Mouse (Mus musculus): ENCODE data around the gene Rbms3.

The Rbms3 gene

DNA sequence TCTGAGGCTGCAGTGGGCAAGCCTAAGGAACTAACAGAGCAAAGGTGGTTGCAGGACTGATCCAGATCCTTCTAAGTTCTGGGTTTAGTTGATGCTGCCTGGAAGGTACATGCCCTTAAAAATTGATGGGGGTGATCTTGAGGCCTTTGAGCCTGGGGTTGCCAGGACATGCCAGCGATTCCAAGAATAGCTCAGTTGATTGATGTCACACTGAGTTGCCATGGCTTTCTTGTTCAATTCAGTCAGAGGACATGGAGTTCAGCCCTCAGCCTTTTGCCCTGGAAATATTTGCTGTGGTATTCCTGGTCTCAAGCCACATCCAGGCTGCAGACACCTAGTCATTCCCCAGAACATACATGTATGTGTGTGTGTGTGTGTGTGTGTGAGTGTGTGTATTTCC, 927.1 kb downstream of the Rbms3 start:
- DNase-seq: no peak

DNA sequence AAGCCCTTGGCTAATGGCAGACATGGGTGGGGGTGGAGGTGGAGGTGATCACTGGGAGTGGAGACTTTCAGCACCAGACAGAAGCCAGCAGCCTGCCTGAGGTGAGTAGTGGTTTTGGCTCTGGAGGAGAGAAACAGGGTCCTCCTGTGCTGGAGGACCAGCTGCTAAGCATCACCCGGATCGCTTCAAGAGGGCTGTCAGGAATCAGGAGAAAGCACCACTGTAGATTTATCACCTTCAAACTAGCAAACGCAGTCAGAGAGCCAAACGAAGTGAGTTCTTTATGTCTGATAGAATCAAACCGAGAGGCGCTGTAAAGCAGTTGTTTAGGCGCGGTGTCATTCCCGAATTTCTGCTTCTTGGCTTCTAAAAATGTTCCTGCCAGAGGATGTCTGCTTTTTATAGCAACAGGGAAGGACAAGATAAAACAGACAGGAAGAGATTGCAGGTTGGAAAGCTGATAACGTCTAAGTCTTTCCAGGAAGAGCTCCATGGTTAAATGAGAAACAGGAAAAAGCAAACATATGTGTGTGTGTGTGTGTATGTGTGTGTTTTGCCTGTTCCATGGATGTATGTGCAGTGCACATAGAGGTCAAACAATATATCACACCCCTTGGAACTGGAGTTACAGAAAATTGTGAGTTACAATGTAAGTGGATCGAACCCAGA, 928.1 kb downstream of the Rbms3 start:
- DNase-seq: no peak

DNA sequence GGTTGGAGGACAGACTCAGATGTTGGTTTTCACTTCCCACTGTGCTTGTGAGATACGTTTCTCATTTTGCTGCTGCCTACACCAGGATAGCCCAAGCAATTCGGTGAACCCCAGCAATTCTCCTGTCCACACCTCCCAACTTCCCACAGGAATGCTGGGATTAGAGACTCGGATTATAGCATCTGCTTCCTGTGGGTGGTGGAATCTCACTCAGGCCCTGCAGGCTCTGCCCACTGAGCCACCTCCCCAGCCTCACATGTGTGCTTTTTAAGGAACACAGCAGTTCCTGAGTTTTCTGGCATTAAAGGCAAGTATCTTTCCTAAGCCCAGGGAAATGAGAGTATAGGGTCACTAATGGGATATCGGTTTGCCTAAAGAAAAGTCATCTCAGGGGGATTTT, 941.1 kb downstream of the Rbms3 start:
- DNase-seq: no peak

DNA sequence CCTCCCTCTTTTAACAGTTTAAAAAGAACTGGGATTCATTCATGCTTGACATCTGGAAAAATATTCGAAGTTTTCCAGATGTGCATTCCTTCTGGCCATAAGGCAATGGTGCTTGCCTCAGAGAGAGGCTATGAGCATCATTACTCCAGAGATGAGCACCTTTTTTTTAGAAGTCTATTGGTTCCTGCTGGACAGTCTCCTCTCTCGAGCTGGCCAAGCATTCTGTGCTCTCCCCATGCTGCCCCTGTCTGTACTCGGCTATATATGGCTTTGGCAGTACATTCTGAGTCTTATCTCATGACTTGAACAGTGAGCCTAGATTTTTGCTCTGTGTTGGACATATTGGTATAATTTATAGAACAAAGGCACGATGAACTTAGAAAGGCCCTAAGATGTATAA, 952.6 kb downstream of the Rbms3 start:
- DNase-seq: no peak

DNA sequence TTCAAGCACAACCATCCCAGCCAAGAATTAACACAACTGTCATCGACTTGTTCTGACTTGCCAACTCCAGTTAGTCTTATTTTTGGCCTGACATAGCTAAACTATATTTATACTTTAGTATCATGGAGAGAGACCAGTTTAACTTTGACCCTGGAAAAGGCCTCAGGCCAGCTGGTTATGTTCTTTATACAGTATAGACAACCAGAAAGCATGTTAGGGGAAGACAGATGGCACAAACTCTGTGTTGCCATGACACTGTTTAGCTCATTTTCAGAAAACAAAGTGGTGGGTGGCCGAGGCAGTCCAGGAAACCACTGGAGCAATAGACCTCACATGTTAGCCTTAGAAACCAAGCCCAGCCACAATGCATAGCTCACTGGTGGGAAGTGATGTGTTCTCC, 953.3 kb downstream of the Rbms3 start:
- DNase-seq: peak; percentile 52 to 72

DNA sequence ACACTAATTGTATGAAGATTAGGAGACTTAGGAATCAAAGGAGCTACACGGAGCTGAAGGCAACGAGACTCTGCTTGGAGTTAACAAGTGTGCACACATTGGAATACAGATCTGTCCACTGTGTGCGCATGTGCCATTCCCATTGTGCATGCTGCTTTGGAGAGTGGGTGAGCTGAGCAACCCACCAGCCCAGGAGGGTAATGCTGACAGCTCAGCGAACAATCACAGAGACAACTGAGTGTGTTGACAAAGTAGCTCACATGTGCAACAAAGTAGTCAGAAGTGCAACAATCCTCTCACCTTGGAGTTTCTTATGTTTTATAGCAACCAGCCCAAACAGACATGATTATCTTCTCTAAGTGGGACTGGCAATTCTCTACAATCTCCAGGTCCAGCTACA, 955.5 kb downstream of the Rbms3 start:
- DNase-seq: no peak

DNA sequence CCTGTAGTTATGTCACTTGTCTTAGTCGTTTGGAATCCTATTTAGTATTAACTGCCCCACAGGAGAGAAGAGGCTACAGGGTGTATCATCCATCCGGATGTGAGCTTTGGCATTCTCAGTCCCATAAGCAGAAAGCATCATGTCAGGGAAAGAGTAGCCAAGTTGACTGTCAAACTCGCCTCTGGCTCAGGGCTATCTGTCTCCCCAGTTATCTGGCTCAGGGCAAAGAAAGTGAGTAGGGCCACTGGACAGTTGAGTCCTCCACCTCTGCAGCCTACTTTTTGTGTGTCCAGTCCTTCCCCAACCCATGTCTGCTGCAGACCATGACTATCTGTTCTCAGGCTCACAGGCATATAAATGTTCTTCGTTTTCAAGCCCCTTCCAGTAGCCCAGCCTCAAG, 968.7 kb downstream of the Rbms3 start:
- DNase-seq: no peak

DNA sequence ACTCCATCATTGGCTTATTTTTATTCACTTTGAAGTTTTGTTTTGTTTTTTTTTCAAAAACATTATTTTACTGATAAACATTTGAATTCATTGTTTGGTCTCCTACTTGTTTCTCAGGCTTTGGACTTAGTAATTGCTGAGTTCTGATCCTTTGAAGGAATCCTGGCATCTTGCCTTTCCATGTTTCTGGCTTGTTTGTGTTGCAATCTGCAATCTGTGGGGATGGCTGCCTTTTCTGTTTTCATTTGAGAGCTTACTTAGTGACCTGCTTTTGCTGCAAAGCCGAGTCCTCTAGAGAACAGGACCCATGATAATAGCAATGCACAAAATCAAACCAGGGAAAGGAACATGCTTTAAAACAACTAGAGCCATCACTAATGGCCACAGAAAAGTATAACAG, 969.8 kb downstream of the Rbms3 start:
- DNase-seq: no peak

DNA sequence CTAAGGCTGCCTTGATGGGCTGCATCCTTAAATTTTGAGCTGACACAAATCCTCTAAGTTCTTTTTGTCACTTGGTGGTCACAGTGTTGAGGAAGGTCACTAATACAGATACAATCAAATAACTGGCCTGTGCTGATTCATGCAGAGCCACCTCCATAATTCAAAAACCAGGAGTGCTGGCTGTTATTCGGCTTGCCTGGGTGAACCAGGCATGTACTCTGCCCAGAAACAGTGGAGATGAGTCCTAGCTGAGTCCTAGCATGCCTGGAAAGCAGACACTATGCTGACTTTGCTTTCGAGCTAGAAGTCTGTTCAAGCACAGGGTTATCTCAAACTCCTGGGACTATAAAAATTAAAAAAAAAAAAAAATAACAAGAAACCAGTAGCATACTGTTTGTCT, 972.6 kb downstream of the Rbms3 start:
- no peak for DNase-seq

DNA sequence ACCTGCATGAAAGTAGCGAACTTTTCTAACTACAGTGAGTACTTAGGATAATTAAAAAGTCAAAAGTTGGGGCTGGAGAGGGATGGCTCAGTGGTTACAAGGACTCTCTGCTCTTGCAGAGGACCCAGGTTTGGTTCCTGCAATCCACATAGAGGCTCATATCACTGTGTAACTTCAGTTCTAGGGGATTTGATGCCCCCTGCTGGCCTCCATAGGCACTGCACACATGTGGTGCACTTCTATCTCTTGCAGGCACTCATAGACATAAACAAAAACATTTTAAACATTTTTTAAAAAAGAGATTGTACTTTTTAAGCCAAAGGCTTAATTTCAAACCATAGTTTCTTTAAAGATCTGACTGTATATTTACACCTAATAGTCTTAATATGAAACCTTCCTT, 978.3 kb downstream of the Rbms3 start:
- DNase-seq: no peak

DNA sequence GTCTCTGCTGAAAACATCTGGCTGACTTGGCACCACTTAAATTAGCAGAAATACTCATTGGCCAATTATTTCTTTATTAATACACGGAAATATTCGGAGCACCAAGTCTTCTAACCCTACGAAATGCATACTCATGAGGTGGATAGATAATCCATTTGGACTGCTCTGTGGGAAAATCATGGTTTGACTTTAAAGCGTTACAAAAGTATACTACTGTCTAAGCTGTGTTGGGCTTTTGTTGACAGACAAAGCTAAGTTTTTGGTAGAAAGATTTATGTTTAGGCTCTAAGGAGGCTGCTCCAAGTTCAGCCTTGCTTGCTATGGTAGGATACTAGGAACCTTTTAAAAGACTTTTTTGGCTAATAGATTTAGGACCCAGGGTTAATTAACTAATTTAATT, 979.8 kb downstream of the Rbms3 start:
- no peak for DNase-seq

DNA sequence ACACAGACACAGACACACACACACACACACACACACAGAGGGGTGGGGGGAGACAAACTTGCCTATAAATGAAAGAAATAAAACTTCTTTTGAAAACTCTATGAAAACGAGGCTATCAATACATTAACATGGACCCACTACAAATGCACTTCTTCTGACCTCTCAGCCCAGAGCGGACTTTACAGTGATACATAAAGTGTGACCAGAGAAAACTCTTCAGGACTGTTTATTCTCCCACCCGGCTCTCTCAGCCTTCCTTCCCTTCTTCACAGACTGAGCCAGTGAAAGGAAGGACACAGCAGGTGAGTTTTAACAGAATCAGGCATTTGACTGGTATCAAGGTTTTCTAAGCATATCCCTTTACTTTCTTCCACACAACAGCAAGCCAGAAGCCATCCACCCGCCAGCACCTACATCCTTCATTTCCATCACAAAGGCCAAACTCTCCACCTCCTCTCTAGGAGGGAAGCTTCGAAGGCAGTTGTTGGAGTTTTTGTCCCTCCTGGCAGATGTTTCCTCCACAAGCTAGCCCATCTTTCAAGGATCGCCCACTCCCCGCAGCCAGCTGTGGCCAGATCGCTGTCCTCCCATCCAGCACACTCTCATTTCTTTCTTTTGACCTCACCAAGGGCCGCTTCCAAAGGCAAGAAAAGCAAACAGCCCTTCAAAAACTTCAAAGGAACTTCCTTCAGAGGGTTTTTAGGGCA, 980.5 kb downstream of the Rbms3 start:
- DNase-seq: peak in 1 of 2 experiments; percentile 35

DNA sequence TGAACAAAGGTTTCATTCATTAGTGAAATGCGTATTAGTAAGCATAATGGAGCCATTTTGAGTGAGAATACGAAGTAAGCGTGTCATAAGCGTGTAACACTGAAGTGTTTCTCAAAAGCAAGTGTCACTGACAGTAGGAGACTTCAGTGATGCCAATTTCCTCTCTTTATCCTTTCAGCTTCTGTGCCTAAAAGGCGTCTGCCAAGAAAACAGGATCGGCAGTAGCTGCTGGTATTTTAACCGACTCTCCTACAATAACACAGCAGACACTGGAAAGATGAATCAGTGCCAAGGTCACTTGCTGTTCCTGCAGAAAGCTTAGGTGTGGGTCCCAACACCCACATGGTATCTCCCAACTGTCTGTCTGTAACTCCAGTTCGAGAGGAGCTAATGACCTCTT, 985.1 kb downstream of the Rbms3 start:
- DNase-seq: no peak

DNA sequence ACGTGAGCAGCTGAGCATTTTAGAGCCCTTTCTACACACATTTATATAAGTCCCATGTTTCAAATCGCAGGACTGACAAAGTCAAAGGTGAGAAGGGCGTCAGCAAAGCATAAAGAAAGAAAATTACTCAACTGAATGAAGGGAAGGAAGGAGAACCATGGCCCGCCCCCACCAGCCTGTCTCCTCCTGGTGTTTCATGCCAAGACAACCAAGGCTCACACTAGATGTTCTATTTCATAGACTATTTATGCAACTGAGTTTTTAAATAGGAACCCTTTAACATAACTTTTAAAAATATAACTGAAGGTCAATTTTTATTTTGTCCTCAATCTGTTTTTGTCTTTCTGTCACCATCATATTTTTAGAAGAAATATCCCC, 989.4 kb downstream of the Rbms3 start:
- DNase-seq: no peak

DNA sequence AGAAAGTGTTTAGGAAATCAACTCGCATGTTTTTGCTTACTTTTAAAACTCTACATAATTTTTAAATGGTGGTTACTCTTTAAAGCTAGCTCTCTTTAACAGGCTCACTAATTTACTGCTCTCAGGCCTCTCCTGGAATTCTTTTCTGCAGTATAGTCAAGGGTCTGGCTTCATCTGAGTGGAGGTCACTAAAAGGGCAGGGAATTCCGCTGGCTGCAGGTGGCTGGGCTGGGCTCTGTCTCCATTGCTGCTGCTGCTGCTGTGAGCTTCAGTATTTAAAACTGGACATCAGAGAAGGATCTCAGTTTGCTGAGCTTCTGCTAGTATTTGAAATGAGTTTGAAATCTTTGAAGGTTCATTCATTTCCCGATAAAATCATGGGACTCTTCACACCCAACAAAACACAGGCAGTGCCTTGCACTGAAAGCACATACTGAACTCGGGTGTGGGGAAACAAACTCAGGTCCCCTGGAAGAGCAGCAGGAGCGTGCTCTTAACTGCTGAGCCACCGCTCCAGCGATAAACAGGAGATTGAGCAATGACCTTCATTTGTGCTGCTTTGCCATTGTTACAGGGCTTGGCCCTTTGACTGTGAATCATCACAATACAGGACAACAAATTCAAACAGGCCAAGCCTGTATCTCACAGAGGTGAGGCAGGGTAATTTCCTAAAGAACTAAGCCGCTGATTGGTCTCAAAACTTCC, 990.0 kb downstream of the Rbms3 start:
- no peak for DNase-seq

DNA sequence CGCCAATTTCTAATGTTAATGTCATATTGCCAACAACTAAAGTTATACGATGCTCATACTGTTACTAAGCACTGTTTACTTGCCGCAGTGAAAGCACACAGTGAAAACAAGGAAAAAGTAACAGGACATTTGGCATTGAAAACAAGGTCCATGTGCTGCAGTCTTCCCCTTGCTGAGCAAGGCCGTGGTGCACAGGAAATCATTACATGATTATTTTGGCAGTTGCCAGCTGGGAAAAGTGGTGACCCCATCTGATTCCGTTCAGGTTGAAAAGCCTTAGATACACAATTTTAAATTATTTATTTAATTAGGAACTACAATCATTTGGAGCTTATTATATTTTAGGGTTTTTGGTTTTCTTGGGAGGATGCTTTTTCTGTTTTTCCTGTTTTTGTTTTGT, 995.9 kb downstream of the Rbms3 start:
- DNase-seq: no peak

DNA sequence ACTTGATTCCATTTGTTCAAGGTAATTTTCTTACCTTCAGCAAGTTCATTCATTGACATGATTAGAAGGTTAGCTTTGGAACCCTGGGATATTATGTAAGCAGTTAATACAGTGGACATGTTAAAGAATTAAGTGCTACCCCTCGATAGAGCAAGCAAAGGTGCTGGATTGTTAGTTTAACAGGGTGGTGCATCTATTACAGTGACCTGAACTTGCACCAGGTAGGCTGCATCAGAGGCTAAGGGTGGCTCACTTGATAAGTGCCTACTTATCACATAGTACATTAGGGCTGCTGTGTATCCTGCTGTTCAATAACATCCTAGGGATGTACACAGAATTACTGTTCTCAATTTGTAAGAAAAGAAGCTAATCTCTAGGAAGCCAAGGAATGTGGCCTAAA, 996.6 kb downstream of the Rbms3 start:
- no peak for DNase-seq

DNA sequence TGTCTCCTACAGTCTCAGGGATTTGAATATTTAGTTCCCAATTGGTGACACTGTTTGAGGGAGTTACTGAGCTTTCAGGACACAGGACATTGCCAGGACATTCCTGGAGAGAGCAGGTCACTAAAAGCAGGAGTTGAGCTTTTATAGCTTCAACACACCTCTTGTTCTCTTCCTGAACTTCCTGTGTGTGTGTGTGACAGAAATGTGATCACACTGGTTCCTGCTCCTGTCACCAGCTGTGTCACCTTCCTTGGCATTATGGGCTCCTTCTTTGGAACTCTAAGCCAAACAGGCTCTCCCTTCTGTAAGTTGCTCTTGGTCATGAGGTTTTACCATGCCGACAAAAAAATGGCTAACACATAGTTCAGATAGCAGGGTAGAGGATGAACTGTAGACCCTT, 997.9 kb downstream of the Rbms3 start:
- no peak for DNase-seq

DNA sequence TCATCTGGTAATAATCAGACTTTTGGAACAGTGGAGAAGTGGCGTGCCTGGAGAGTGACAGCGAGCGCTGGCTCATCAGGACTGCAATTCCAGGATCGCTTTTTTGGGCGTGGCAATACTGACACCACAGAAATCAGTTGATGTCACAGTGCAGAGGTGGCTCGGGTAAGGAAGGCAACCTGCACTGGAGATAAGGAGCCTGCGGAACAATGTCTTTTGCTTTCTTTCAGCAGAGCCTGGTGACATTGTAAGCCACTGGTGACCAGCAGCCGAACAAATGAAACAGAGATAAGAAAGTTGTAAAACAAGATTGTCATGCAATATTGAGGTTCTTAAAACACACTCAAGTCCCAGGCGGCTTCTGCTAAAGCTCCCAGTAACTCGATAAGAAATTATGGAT, 998.9 kb downstream of the Rbms3 start:
- DNase-seq: no peak

DNA sequence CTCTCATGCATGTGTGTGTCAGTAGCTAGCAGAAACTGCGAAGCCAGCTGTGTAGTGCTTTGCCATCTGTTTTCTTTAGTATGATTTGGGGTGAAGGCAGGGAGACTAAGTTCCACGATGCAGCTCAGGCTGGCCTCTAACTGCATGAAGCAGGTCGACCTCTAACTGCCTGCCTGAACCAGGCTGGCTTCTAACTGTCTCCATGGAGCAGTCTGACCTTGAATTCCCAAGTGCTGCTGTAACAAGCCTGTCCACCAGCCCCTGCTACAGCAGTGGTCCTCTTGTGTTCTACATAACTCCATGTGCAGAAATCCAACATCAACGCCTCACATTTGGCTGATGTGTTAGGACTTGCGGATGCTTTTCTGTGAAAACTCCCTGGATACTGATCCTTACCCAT, 1009.3 kb downstream of the Rbms3 start:
- no peak for DNase-seq

DNA sequence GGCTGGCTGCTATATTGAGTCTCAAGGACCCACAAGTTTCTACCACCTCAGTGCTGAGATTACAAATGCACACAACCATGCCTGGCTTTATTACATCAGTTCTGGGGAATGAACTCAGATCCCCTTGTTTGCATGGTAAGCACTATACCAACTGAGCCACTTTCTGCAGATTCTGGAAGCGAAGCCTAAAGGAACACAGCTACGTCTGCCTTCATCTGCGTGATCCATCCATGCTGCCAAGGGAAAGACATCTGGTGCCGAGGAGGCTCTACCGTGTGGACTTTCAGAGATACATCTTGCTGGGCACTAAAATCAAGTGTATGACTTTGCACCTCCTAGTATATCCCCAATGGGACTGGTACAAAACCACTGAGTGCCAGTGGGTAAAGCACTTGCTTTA, 1010.8 kb downstream of the Rbms3 start:
- no peak for DNase-seq

DNA sequence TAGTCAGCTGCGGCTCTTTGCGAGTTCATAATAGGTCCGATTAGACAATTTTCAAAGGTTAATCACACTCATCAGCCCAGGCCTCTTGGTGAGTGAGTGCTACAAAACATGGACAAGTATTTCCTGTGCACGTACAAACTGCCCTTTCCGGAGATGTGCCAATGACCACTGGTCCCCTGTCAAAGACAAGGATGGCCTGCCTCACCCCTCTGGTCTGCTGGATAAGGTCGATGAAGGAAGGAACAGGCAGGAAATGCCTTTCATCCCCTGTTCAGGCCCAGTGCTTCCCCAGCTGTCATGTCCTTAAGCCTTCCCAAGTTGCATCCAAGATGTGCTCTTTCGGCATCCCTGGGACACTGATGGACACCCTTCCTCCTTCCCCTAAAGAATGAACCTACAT, 1016.4 kb downstream of the Rbms3 start:
- DNase-seq: no peak

DNA sequence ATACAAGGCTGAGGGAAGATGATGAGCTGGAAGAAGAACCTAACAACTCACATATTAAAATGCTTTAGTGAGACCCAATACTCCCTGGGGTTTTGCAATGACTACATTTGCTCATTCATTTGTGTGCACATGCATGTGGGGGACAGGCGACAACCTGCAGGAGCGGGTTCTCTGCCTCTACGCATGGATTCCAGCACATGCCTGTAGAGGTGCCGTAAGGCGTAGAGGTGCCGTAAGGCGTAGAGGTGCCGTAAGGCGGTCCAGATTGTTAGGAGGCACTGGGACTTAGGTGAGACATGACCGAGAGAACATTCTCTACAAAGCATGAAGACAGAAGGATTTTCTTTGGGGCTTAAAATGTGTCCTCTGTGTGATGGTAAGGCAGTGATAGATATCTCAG, 1033.7 kb downstream of the Rbms3 start:
- DNase-seq: no peak

DNA sequence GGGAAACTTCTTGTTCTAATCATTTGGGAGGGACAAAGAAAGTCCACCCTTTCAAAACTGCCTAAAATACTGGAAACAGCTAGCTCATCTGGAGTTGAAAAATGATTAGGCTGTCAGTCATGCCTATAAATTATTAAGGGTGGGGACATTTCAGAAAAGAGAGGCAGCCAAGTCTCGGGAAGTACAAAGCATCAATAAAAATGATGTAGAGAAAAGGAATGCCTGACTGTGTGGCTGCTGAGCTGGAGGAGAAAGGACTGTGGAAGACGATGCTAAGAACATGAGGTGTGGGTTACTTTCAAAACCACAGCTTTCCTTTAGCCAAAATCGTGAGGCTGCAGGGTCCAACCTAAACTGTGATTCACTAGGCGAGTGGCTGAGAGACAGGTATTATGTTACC, 1037.2 kb downstream of the Rbms3 start:
- no peak for DNase-seq

DNA sequence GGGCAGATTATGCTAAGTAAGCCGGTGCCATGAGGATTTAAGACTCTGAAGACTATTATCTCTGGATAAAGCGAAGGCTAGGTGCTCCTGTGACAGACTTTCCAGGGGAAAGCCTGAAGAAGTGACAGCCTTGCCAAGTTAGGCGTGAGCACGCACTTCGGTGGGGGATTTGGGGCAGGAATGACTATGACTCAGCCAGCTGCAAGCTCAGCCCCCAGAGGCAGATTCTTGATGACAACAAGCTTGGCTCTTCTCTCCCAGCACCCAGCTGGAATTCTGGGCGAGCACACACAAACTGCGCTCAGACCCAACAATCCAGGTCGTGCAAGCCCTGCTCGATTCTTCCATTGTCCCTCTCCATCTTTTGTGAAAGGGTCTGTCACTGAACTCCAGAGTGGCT, 1038.6 kb downstream of the Rbms3 start:
- DNase-seq: peak in 1 of 2 experiments; percentile 44
